Mouse (Mus musculus) 3134 (cell line): ENCODE results near the gene Dyrk1b.
A peak's percentile ranks its signal among the peaks of the same experiment; 100 is the strongest.
"Not testable (repeated sequence)": the region's sequence is repeated elsewhere in the genome, so short reads cannot be mapped to it uniquely, and the experiment has no call there.

ENCODE experiments used
- DNase-seq: peaks from one replicate; pipeline ENCODE4 v3.0.0-alpha.2; 2011; ENCODE audit warnings: low spot score; ENCODE audit not compliant: insufficient read length; ENCODE audit errors: extremely low read depth

The Dyrk1b gene

DNA sequence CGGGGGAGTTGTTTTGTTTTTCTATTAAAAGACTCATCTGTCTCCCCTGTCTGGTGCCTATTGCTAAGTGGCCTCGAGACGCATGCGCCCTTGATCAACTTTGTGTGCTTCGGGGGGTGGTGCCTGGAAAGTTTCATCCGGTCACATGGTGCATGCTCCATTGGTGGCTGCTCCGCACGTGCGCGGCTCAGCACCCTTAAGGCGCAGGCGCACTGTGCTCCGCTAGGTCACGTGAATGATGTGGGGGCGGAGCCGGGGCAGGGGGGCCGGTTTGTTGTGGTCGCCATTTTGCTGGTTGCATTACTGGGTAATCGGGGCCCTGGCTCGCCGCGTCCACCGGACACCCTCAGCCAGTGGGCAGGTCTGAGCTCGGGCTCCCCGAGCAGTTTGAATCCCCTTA is at the start of gene Dyrk1b:
Dyrk1b (plus strand) TSS at position 242 of the 400 bp plus-strand sequence.
- peak; percentile 49 for DNase-seq

- DNase-seq, result no peak
Measured at GRCm38 (mm10) chr7:28137613-28138012, 41.7 kb upstream of the Dyrk1b start.

DNA sequence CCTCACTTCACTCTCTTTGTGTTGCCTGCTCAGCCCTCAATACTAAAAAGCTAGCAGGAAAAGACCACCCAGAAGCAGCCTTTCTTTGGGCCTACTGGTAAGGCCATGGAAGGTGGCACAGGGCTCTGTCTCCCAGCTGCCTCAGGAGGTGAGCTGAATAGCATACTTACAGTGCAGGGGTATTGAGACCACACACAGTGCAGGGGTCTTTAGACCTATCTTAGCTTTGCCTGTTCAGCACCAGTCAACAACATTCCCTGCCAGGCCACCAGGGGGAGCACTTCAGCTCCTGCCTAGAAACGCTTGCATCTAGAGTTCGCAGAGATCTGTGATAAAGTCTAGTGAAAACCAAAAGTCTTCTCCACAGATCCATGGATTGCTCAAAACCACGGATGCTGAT is 31.0 kb upstream of the Dyrk1b start:
- DNase-seq, result no peak

- DNase-seq, result no peak
Measured at GRCm38 (mm10) chr7:28149841-28150240, 29.4 kb upstream of the Dyrk1b start.

- DNase-seq, result no peak
Measured at GRCm38 (mm10) chr7:28151584-28152221, 27.6 kb upstream of the Dyrk1b start.

DNA sequence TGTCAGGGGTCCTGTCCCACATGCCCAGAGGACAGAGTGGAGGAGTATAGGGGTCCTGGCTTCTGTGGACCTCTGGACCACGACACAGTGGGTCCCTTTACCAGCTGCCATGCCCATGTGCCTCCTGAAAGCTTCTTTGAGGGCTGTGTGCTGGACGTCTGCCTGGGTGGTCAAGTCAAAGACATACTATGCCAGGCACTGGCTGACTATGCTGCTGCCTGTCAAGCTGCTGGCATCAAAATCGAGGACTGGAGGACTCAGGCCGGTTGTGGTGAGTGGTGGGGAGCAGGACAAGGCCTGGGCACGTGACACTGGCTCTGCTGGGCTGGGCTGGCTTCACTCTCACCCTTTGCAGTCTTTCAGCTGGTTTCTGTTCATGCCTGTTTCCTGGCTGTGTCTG is 25.7 kb upstream of the Dyrk1b start:
- DNase-seq, result not testable (repeated sequence)

- peak; percentile 57 for DNase-seq
Measured at GRCm38 (mm10) chr7:28159292-28159691, 20.0 kb upstream of the Dyrk1b start.

- no peak for DNase-seq
Measured at GRCm38 (mm10) chr7:28159893-28160292, 19.4 kb upstream of the Dyrk1b start.

DNA sequence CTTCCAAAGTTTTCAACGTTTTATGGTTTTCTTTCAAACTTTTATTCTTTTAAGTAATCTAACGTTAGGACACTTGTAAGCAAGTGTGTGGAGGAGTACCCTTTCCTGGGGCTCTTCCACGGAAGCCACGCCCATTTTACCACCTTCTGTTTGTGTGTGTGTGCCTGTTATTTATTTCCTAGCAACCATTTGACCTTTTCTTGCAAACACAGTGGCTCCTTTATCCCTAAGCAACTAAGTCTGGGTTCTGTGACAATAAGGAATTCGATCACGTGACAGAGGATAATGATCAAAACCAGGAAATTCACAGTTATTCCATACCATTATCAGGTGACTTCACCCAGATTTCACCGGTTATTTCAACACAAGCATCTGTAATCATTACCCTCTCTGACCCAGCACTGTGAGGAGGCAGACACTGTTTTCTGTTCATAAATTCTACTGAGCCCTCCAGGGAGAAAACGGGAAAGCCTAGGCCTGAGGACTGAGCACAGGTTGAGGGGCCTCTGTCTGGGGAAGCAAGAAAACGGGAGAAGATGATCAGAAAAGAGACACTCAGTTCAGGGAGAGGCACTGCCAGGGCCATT is 18.0 kb upstream of the Dyrk1b start:
- DNase-seq, result no peak

DNA sequence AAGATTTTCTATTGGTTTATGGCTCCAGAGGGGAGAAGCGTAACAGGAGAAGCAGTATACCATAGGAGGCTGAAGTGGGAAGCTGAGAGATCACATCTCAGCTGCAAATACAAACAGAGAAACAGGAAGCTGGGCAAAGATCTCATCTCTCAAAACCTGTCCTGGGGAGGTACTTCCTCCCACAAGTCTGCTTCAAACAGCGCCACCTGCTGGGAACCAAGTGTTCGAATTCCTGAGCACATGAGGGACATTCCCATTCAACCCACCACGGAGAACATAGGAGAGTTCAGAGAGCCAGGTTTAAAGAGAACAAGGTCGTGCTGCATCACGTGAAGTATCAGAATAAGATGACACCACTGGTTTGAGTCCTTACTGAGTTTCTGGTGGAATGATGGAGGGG is 13.9 kb upstream of the Dyrk1b start:
- DNase-seq, result no peak

GRCm38 (mm10) chr7:28168320-28169115 is 10.8 kb upstream of the Dyrk1b start:
- DNase-seq, result peak; percentile 65

- peak; percentile 94 for DNase-seq
Measured at GRCm38 (mm10) chr7:28169489-28170422, 9.5 kb upstream of the Dyrk1b start, which contains the start of gene Fbl. TSS of gene Fbl (plus strand) at chr7:28169710.

DNA sequence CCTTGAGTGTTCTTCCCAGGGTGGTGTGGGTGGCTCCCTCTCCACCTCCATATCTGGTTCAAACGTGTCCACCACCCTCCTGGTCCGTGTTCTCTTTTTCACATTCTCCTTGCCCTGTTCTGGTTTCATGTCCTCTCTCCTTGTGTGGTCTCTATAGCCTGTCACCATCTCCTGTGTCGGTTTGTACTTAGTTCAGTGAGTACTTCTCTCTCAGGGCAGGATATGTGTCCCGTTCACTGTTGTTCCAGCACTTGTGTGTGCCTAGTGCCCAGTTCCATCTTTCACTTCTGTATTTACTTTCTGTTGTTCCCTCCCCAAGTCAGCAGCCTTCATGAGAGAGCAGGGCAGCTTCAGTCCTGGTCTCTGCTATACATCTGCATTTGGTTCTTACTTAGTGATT is 3.9 kb upstream of the Dyrk1b start:
- DNase-seq, result no peak

DNA sequence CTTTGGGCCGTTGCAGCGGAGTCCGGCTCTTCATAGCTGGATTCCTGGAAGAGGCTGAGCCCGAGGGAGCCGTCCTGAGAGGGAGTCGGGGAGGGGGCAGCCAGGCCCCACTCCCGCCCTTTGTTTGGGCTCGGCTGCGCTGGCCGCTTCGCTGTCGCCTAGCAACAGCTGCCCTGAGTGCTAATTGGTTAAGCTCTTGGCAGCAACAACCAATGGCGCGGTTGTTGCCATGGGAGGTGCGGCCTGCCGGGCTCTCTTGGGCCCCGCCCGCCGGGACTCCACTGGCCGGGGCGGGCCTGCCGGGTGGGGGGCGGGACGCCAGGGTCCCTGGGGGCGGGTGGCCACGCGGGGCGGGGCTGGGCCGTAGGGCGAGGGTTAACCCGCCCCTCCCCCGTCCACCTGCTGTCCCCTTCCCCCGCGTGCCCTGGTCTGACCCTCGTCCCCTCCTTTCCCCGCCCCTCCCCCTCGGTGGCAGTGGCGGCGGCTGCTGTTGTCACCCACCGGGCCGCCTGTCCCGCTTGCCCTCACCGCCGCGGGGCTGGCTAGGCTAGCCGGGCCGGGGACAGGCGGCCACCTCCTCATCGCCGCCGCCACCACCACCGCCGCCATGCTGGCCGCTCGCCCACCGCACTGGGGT is 590 bp downstream of the Dyrk1b start:
- DNase-seq, result peak; percentile 26

- no peak for DNase-seq
Measured at GRCm38 (mm10) chr7:28180890-28181289, 1.6 kb downstream of the Dyrk1b start.

DNA sequence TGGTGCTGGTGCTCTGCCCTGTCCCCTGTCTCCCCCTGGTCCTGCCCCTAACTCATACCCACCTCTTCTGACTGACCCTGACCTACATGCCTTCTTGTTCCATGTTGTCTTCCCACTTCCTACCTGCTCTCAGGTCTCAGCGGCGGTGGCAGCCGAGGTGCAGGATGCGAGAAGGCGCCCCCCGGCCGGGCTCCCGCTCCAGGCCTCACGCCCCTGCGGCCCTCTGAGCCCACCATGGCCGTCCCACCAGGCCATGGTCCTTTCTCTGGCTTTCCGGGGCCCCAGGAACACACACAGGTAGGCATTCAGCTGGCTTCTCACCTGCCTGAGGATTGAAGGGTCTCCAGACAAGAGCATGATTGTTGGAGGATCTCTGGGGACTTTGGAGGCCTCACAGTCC is 2.1 kb downstream of the Dyrk1b start:
- no peak for DNase-seq

- no peak for DNase-seq
Measured at GRCm38 (mm10) chr7:28182320-28182719, 3.1 kb downstream of the Dyrk1b start.

DNA sequence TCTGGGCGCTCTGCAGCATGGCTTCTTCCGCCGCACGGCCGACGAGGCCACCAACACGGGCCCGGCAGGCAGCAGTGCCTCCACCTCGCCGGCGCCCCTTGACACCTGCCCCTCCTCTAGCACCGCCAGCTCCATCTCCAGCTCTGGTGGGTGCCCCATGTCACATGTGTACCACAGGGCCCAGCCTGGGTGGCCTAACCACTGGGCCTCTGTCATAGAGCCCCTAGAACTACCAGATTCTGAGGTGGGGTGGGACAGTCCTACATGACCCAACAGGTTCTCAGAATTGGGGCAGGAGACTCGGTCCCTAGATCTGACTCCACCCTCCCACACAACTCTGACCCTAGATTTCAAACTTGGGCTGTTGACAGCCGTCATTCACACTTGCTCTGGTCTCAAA is 6.6 kb downstream of the Dyrk1b start:
- no peak for DNase-seq

DNA sequence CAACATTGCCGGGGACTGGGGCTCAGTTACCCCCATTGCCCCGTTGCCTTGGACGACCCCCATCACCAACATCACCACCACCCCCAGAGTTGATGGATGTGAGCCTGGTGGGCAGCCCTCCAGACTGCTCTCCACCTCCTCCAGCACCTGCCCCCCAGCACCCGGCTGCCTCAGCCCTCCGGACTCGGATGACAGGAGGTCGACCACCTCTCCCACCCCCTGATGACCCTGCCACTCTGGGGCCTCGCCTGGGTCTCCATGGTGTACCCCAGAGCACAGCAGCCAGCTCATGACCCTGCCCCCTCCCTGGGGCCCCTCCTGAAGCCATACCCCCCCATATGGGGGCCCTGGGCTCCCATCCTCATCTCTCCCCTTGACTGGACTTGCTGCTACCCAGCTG is 7.4 kb downstream of the Dyrk1b start:
- no peak for DNase-seq

- DNase-seq, result no peak
Measured at GRCm38 (mm10) chr7:28191489-28191888, 12.2 kb downstream of the Dyrk1b start.
